Mouse (Mus musculus) embryonic fibroblast, embryonic 13.5 days (primary cell): ENCODE data around the gene Mllt10. TPM values are rescaled to one million over a fixed set of nuclear protein-coding genes. Genes with fewer than 3 reads are reported as not detected.
A peak's percentile ranks its signal among the peaks of the same experiment; 100 is the strongest.

Source experiments
- H3K27ac ChIP-seq: 2 replicates; pipeline ENCODE4 v1.5.1; 2012; ENCODE audit warnings: low read length, control low read depth, inconsistent platforms; ENCODE audit not compliant: insufficient read depth
- H3K4me1 ChIP-seq: 2 replicates; pipeline ENCODE4 v1.6.1; 2011; ENCODE audit warnings: low read length; ENCODE audit not compliant: control insufficient read depth, insufficient read depth
- H3K4me3 ChIP-seq: 2 replicates; pipeline ENCODE4 v1.5.1; 2011; ENCODE audit warnings: mild to moderate bottlenecking, control low read depth, low read length; ENCODE audit not compliant: insufficient read depth
- CTCF ChIP-seq: IDR thresholded peaks from 2 replicates; pipeline ENCODE4 v1.5.1; 2011; ENCODE audit warnings: mild to moderate bottlenecking, control low read depth, low read length, moderate library complexity, borderline replicate concordance; ENCODE audit not compliant: insufficient read depth
- POLR2A ChIP-seq: IDR thresholded peaks from 2 replicates; pipeline ENCODE4 v1.6.1; 2011; ENCODE audit warnings: low read depth, mild to moderate bottlenecking, control low read depth, low read length, moderate library complexity
- polyA plus RNA-seq: library from polyadenylated mRNA; stranded (reverse); fragments of >200 nt; gene quantifications from 2 replicates; pipeline ENCODE4 v1.2.4, GENCODE M21; 2011; ENCODE audit warnings: low read depth; ENCODE audit not compliant: missing spikeins, insufficient read length

Gene Mllt10
- polyA plus RNA-seq, 1 experiment = 52.0 TPM

GRCm38 (mm10) chr2:18202923-18203322 is 147.9 kb downstream of the Mllt10 start:
- Histone ChIP-seq H3K4me1 (no peaks in the 10 kb centered on the region), H3K4me3 (no peak overlapping the region), H3K27ac (no peak overlapping the region)
- TF ChIP-seq POLR2A (no peak), CTCF (no peak)

GRCm38 (mm10) chr2:18205118-18205517 is 150.1 kb downstream of the Mllt10 start:
- Histone ChIP-seq H3K4me3 (no peak overlapping the region), H3K27ac (no peak overlapping the region)

DNA sequence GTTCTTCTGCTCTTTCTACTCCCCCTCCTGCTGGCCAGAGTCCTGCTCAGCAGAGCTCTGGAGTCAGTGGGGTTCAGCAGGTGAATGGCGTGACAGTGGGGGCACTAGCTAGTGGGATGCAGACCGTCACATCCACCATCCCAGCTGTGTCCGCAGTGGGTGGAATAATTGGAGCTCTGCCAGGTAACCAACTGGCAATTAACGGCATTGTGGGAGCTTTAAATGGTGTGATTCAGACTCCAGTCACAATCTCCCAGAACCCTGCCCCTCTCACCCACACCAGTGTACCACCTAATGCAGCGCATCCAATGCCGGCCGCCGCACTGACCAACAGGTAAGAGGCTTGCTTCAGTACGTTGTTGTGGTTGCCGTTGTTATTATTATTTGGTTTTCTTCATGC is 151.8 kb downstream of the Mllt10 start:
- Histone ChIP-seq H3K27ac (no peak overlapping the region), H3K4me1 (no peaks in the 10 kb centered on the region), H3K4me3 (no peak overlapping the region)
- TF ChIP-seq CTCF = no peak
- TF ChIP-seq POLR2A = no peak

More at GRCm38 (mm10) chr2:18205118-18205517, 150.1 kb downstream of the Mllt10 start:
- TF ChIP-seq CTCF (peak; percentile 38; the same call in 1 of the 2 replicates), POLR2A (no peak)
- H3K4me1 ChIP-seq = no peaks in the 10 kb centered on the region

- H3K27ac ChIP-seq = no peak overlapping the region
- TF ChIP-seq POLR2A (no peak), CTCF (no peak)
- H3K4me3 ChIP-seq = no peak overlapping the region
- H3K4me1 ChIP-seq = no peaks in the 10 kb centered on the region
These were observed 153.5 kb downstream of the Mllt10 start for GRCm38 (mm10) chr2:18208578-18208977.

DNA sequence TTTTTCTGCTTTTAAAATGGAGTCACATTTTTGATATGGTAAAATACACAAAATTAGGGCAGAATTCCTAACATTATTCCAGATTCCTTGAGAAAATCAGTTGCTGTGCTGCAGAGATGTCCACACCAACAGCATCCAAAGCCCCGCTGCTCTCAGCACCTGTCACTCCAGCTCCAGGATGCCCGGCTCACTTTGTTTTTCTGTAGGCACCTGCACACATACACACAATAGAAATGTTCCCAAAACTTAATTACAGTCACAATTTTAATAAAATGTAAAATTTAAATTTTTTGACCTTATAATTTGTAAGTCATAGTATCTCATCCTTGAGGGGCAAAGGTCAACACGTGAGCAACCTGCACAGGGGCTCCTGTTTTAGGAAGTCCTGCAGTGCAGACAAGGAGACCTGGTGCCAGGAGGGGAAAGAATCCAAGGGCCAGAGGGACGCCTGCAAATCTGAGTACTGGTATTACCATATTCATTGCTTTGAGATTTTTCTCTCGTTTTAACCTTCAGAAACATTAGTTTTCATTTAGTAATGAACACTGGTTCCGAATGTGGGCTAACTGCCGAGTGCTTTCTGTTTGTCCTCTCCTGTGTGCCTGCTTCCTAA is 154.3 kb downstream of the Mllt10 start:
- Histone ChIP-seq H3K4me3 (no peak overlapping the region), H3K27ac (no peak overlapping the region), H3K4me1 (no peaks in the 10 kb centered on the region; the same call in 1 of the 2 replicates)
- TF ChIP-seq CTCF (no peak), POLR2A (no peak)

GRCm38 (mm10) chr2:18209948-18210347 is 154.9 kb downstream of the Mllt10 start:
- Histone ChIP-seq H3K4me1 (no peaks in the 10 kb centered on the region; the same call in 1 of the 2 replicates), H3K4me3 (no peak overlapping the region), H3K27ac (no peak overlapping the region)
- no peak for TF ChIP-seq POLR2A

- TF ChIP-seq POLR2A = no peak
- TF ChIP-seq CTCF = no peak
- no peaks in the 10 kb centered on the region; the same call in 1 of the 2 replicates for H3K4me1 ChIP-seq
- H3K27ac ChIP-seq = no peak overlapping the region; the same call in 1 of the 2 replicates
These were observed 159.0 kb downstream of the Mllt10 start for GRCm38 (mm10) chr2:18214031-18214430.

GRCm38 (mm10) chr2:18217867-18218266 is 162.8 kb downstream of the Mllt10 start:
- Histone ChIP-seq H3K4me3 (no peak overlapping the region), H3K4me1 (peaks cover 2% of the 10 kb centered on the region), H3K27ac (no peak overlapping the region)
- TF ChIP-seq POLR2A = no peak
- no peak for TF ChIP-seq CTCF

More at GRCm38 (mm10) chr2:18214031-18214430, 159.0 kb downstream of the Mllt10 start:
- no peak overlapping the region for H3K4me3 ChIP-seq

DNA sequence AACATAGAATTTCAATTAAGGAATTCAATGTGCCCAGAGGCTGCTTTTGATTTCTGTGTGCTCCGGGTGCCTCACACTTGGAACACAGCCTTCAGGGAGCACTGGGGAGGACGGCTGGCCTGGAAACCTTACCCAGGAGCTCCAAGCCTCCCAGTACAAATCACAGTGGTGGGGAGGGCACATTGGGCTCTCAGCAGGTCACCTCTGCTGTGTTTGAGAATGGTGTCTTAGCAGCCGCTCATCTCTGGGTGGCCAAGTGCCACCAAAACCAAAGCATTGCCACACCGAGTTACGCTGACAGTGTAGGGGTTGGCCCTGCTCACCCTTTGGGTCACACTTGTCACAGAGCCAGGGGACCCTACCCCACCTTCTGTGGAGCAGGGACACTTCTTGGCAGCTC is 163.5 kb downstream of the Mllt10 start:
- TF ChIP-seq CTCF (no peak), POLR2A (no peak)
- no peak overlapping the region for H3K27ac ChIP-seq
- peaks cover 2% of the 10 kb centered on the region for H3K4me1 ChIP-seq
- H3K4me3 ChIP-seq = no peak overlapping the region

- Histone ChIP-seq H3K4me3 (no peak overlapping the region), H3K4me1 (peaks cover 2% of the 10 kb centered on the region), H3K27ac (no peak overlapping the region)
- TF ChIP-seq POLR2A = no peak
These were observed 164.1 kb downstream of the Mllt10 start for GRCm38 (mm10) chr2:18219136-18219535.
